ENCODE assay signal across 11 mouse cellular contexts in the genomic region with DNA sequence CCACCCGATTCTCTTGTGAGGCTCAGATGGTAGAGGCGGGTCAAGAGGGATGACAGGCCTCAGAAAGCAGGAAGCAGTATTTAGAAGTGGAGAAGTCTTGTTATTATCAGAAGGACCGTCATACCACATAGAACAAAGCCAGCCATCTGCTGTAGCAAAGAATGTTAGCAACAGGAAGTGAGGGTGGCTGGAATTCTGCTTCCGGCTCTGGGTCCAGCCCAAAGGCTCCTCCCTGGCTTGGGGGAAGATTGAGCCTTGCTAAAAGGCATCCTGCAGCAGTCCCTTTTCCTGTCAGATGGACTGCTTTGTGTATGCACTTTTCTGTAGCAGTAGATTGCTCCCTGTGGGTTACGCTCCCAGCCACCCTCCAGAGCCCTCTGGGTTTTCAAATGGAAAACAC.
DNase-seq lines count a peak whose midpoint lies in the region; ATAC-seq and TF ChIP-seq lines count a peak whose summit lies in the region.
"Had no signal": no experiment of that assay in that cellular context is flagged by ENCODE, and none has a peak within 500 bp of the region (broad histone marks: within the 10 kb centered on the region; RNA-seq: fewer than 3 reads in every experiment).

No protein-coding gene starts in this region.

- WGBS in heart, adult 2 months: 31% methylated on average over 5 of the region's 5 CpGs
- 74% methylated on average over 5 of the region's 5 CpGs for WGBS in cerebellum, adult 2 months

- peaks cover 6% of the 10 kb centered on the region for H3K4me1 ChIP-seq in heart, adult 2 months (ENCODE audit: control insufficient read depth, insufficient read depth, low read length)
- H3K4me1 ChIP-seq in cerebellum, adult 2 months (ENCODE audit: control insufficient read depth, insufficient read depth, low read length): no peaks in the 10 kb centered on the region
- H3K4me1 ChIP-seq: neural tube, embryonic 13.5 days had no signal

- H3K27me3 ChIP-seq in heart, adult 2 months (ENCODE audit: control insufficient read depth, insufficient read depth, low read length): no peaks in the 10 kb centered on the region
- H3K27me3 ChIP-seq in cerebellum, adult 2 months (ENCODE audit: control insufficient read depth, insufficient read depth, low read length): no peaks in the 10 kb centered on the region
- H3K27me3 ChIP-seq: neural tube, embryonic 13.5 days had no signal

- no peaks in the 10 kb centered on the region for H3K36me3 ChIP-seq in heart, adult 2 months (ENCODE audit: control insufficient read depth, insufficient read depth, low read length)
- H3K36me3 ChIP-seq: neural tube, embryonic 13.5 days had no signal

- no peak for TF ChIP-seq CTCF in heart, adult 2 months (IDR thresholded peaks at IDR 0.05)
- no peak for TF ChIP-seq CTCF in cerebellum, adult 2 months (IDR thresholded peaks at IDR 0.05; ENCODE audit: borderline replicate concordance, insufficient read depth, low read depth, low read length)

- H3K4me3 ChIP-seq in heart, adult 2 months: no peak overlapping the region
- no peak overlapping the region for H3K4me3 ChIP-seq in cerebellum, adult 2 months (replicated peaks; ENCODE audit: insufficient read depth, low read depth, low read length)
- H3K4me3 ChIP-seq: neural tube, embryonic 13.5 days had no signal

- H3K27ac ChIP-seq in heart, adult 2 months: peak overlapping the region; percentile 10
- H3K27ac ChIP-seq in cerebellum, adult 2 months (ENCODE audit: insufficient read depth, low read length): no peak overlapping the region
- H3K27ac ChIP-seq: neural tube, embryonic 13.5 days had no signal

- H3K9ac ChIP-seq in heart, adult 2 months (ENCODE audit: low read depth, low read length): no peak overlapping the region
- H3K9ac ChIP-seq: neural tube, embryonic 13.5 days had no signal

- peak; percentile 17 for DNase-seq in kidney, adult 11 months
- no peak for DNase-seq in kidney, adult 9 months
- peak; percentile 37 to 45 for DNase-seq in heart, adult 2 months
- DNase-seq in kidney, postnatal 14 days: peak; percentile 50
- peak; percentile 67 to 85 for DNase-seq in lung, postnatal 4 days
- no peak for DNase-seq in spleen, postnatal 14 days (ENCODE audit: low spot score in 2 of 2)
- no peak for DNase-seq in cerebellum, adult 2 months
- DNase-seq: cerebellum, postnatal 14 days; thymus, postnatal 14 days had no signal

- ATAC-seq in monocyte, adult 5-6 weeks (replicated peaks; ENCODE audit: insufficient number of reproducible peaks, low FRiP score, low TSS enrichment, poor library complexity, severe bottlenecking): no peak

- intact Hi-C loops in heart, adult 2 months (cut with DNase I): loop anchor here (2.0 kb wide), 1 partner anchor 14 kb away; no protein-coding TSS in a partner anchor

- no peak for TF ChIP-seq POLR2A in heart, adult 2 months (IDR thresholded peaks at IDR 0.05; ENCODE audit: insufficient read depth, low read depth, low read length)
- no peak for TF ChIP-seq POLR2A in cerebellum, adult 2 months (IDR thresholded peaks at IDR 0.05; ENCODE audit: borderline replicate concordance, insufficient read depth, low read length)

- no peaks in the 10 kb centered on the region for H3K79me2 ChIP-seq in heart, adult 2 months (replicated peaks; ENCODE audit: control insufficient read depth, insufficient read depth, low read length)

- no peak for TF ChIP-seq EP300 in heart, adult 2 months (IDR thresholded peaks at IDR 0.05; ENCODE audit: insufficient read depth, low read depth, low read length)

Comparison
In these comparisons a context has a peak if more than half of its experiments do, and no peak if none do; other contexts are left out.
1. DNase-seq: peak in kidney, adult 11 months (single experiment), heart, adult 2 months (2 of 2), kidney, postnatal 14 days (single experiment) and lung, postnatal 4 days (2 of 2); none in kidney, adult 9 months (single experiment), spleen, postnatal 14 days (0 of 2) and cerebellum, adult 2 months (0 of 2).